Mouse (Mus musculus) stomach, postnatal 0 days (tissue): ENCODE data around the gene Fam193a. TPM values are rescaled to one million over a fixed set of nuclear protein-coding genes. Genes with fewer than 3 reads are reported as not detected.

ENCODE experiments used
- ATAC-seq: fragments of 200-750 bp; cut with Nextera tagmentation; 2 replicates; pipeline ENCODE4 v1.8.0; 2017; ENCODE audit not compliant: low FRiP score, low TSS enrichment
- DNase-seq: peaks from one replicate; pipeline ENCODE4 v3.0.0-alpha.2; 2016; ENCODE audit warnings: low spot score
- H3K27ac ChIP-seq: fragments of 300-500 bp; sonication (generic); replicated peaks from 2 replicates; pipeline ENCODE4 v1.5.1; 2014; ENCODE audit warnings: mild to moderate bottlenecking, control low read depth
- H3K27me3 ChIP-seq: fragments of 300-500 bp; sonication (generic); 2 replicates; pipeline ENCODE4 v1.6.1; 2014; ENCODE audit warnings: low read length; ENCODE audit not compliant: control insufficient read depth, insufficient read depth
- H3K36me3 ChIP-seq: fragments of 300-500 bp; sonication (generic); 2 replicates; pipeline ENCODE4 v1.6.1; 2014; ENCODE audit warnings: low read length, mixed read lengths; ENCODE audit not compliant: control insufficient read depth, insufficient read depth
- H3K4me1 ChIP-seq: fragments of 300-500 bp; sonication (generic); replicated peaks from 2 replicates; pipeline ENCODE4 v1.6.1; 2014; ENCODE audit warnings: antibody characterized with exemption; ENCODE audit not compliant: control insufficient read depth, insufficient read depth
- H3K4me2 ChIP-seq: fragments of 300-500 bp; sonication (generic); replicated peaks from 2 replicates; pipeline ENCODE4 v1.6.1; 2014; ENCODE audit warnings: low read depth, mild to moderate bottlenecking, control low read depth, moderate library complexity
- H3K4me3 ChIP-seq: fragments of 300-500 bp; sonication (generic); 2 replicates; pipeline ENCODE4 v1.5.1; 2014; ENCODE audit warnings: low read depth, low read length, control low read depth
- H3K9ac ChIP-seq: fragments of 300-500 bp; sonication (generic); 2 replicates; pipeline ENCODE4 v1.6.1; 2014; ENCODE audit warnings: mild to moderate bottlenecking, low read length, control low read depth, mixed read lengths
- H3K9me3 ChIP-seq: fragments of 300-500 bp; sonication (generic); 2 replicates; pipeline ENCODE4 v1.6.1; 2016; ENCODE audit warnings: low read length; ENCODE audit not compliant: control insufficient read depth
- CTCF ChIP-seq: IDR thresholded peaks from 2 replicates; pipeline ENCODE4 v1.5.1; 2016; ENCODE audit warnings: antibody characterized with exemption, low read depth, mild to moderate bottlenecking, moderate library complexity
- EP300 ChIP-seq: optimal IDR thresholded peaks from 2 replicates; pipeline ENCODE3; 2016; ENCODE audit warnings: antibody characterized with exemption
- WGBS: fragments of 180-500 bp; shearing (Covaris S2); extraction: QIAGEN DNeasy Blood & Tissue Kit; methylation state at CpG from one replicate; pipeline ENCODE4 v1.1.7; 2014; 5-methylcytosine and 5-hydroxymethylcytosine counted together
- polyA plus RNA-seq: library from polyadenylated mRNA; unstranded; fragments of >200 nt; fragmentation: Nextera tagmentation; extraction: Ambion mirVana; gene quantifications from 2 replicates; pipeline ENCODE4 v1.2.1, GENCODE M21; 2015

Gene Fam193a
- polyA plus RNA-seq, 1 experiment from 2014 or later: 3.5 TPM

GRCm38 (mm10) chr5:34502821-34503220 is 133.1 kb downstream of the Fam193a start:
- DNase-seq: no peak
- no peak overlapping the region for H3K4me2 ChIP-seq
- ATAC-seq: no peak
- TF ChIP-seq EP300 (no peak), CTCF (0 out of 2 replicates have a peak, but pooled peaks have one; percentile 6)
- H3K36me3 ChIP-seq: peaks cover 16% of the 10 kb centered on the region
- no peaks in the 10 kb centered on the region for H3K27me3 ChIP-seq
- no peak overlapping the region for H3K27ac ChIP-seq
- H3K9ac ChIP-seq: no peak overlapping the region
- WGBS: 88% methylated on average over 6 of the region's 6 CpGs
- no peaks in the 10 kb centered on the region for H3K9me3 ChIP-seq
- no peaks in the 10 kb centered on the region for H3K4me1 ChIP-seq
- no peak overlapping the region for H3K4me3 ChIP-seq

DNA sequence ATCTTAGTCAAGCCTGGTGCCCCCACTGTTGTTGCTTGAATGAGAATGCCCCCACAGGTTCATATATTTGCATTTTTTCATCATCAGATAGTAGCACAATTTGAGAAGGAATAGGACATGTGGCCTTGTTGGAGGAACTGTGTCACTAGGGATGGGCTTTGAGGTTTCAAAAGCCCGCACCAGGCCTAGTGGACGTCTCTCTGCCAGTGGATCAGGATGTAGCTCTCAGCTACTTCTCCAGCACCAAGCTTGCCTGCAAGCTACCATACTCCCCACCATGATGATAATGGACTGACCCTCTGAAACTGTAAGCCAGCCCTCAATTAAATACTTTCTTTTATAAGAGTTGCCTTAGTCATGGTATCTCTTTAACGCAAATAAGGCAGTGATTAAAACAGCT is 142.8 kb downstream of the Fam193a start:
- ATAC-seq (no peak), DNase-seq (no peak)
- H3K9me3 ChIP-seq: no peaks in the 10 kb centered on the region
- H3K27ac ChIP-seq: no peak overlapping the region
- peak overlapping the region; percentile 85; the same call in 1 of the 2 replicates for H3K4me3 ChIP-seq
- H3K9ac ChIP-seq: no peak overlapping the region
- TF ChIP-seq EP300: no peak
- TF ChIP-seq CTCF: no peak
- no peaks in the 10 kb centered on the region for H3K27me3 ChIP-seq
- no peaks in the 10 kb centered on the region for H3K36me3 ChIP-seq
- WGBS: 85% methylated on average over 3 of the region's 3 CpGs
- H3K4me1 ChIP-seq: 0 out of 2 replicates have a peak, but pooled peaks cover 2% of the 10 kb centered on the region
- H3K4me2 ChIP-seq: peak overlapping the region; percentile 90

DNA sequence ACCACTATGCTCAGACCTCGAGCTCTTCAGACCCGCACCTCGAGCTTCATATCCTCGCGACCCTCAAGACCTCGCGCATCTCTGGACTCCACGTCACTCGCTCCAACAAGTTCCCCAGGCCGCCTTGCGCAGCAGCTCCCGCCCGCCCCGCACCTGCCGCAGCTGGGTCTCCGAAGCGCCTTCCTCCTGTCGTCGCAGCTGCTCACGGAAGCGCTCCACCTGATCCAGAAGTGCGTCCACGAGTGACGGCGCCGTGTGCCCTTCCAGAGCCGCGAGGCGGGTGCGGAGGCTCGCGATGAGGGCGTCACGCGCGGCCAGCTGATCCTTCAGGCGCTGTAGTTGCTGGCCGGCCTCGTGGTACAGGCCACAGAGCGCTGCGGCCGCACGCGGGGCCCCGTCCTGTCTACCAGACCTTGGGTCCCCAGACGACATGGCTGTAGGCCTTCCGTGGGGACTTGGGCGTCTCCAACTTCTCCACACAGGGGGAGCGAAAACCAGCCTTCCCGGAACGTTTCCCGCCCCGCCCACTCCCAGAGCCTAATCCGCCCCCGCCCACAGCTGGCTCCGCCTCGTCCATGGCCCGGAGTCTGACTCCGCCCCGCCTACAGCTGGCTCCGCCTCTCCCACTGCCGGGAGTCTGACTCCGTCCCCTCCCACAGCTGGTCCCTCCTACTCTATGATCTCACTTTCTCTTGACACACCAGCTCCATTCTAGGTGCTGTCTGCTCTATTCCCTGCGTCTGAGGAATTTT is 143.9 kb downstream of the Fam193a start, which contains the start of gene Tnip2:
Gene Tnip2 (minus strand): TSS at position 526 of the 752 bp plus-strand sequence.
- H3K4me1 ChIP-seq: 0 out of 2 replicates have a peak, but pooled peaks cover 2% of the 10 kb centered on the region
- H3K4me3 ChIP-seq: peak within 1 kb of the TSS; percentile 85
- DNase-seq (peak; percentile 99), ATAC-seq (peak; percentile 98)
- under 1% methylated on average over 64 of the region's 64 CpGs for WGBS
- H3K4me2 ChIP-seq: peak within 1 kb of the TSS; percentile 90
- peak within 1 kb of the TSS; percentile 85 for H3K27ac ChIP-seq
- TF ChIP-seq EP300: no peak
- peak within 1 kb of the TSS; percentile 91 for H3K9ac ChIP-seq
- no peaks in the 10 kb centered on the region for H3K36me3 ChIP-seq
- no peaks in the 10 kb centered on the region for H3K27me3 ChIP-seq
- no peaks in the 10 kb centered on the region for H3K9me3 ChIP-seq

DNA sequence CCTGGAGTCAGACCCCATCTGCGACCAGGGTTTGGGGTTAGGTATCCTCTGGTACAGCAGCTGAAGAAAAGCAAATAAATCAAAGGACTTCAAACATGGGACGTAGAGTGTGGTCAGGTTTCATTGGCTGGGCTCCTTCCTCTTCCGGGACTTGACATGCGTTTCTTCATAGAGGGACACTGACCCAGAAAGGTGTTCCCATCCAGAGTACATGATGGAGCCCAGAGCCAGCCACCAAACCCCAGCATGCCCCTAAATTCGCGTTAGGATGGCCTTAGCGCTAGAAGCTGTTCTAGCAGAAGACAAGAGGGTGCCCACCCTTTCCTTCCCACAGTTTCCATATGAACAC is 144.5 kb downstream of the Fam193a start:
- Histone ChIP-seq H3K4me1 (0 out of 2 replicates have a peak, but pooled peaks cover 2% of the 10 kb centered on the region), H3K4me3 (peak overlapping the region; percentile 85), H3K9ac (peak overlapping the region; percentile 28), H3K27me3 (no peaks in the 10 kb centered on the region), H3K9me3 (no peaks in the 10 kb centered on the region), H3K27ac (no peak overlapping the region), H3K36me3 (no peaks in the 10 kb centered on the region), H3K4me2 (peak overlapping the region; percentile 90)
- TF ChIP-seq CTCF: no peak
- no peak for TF ChIP-seq EP300
- 8% methylated on average over 7 of the region's 7 CpGs for WGBS
- no peak for DNase-seq
- ATAC-seq: peak; percentile 67; the same call in 1 of the 2 replicates

DNA sequence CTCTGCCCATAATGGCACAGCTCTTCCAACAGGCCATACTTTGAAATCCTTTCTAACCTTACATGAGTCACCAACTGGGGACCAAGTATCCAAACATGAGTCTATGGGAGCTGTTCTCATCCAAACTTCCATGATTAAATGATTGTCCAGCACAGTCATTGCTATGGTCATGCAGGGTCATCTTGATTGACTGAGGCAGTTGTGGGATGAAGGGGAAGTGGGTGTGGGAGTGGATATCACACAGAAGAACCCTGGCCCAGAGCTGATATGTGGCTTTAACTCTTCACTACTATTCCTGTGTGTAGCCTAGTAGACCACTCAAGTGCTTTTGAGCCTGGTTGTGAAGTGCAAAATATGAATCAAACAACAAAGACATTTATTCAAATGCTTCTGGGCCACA is 145.4 kb downstream of the Fam193a start:
- Histone ChIP-seq H3K4me2 (no peak overlapping the region), H3K27me3 (no peaks in the 10 kb centered on the region), H3K4me3 (no peak overlapping the region), H3K4me1 (0 out of 2 replicates have a peak, but pooled peaks cover 2% of the 10 kb centered on the region), H3K9ac (no peak overlapping the region), H3K36me3 (no peaks in the 10 kb centered on the region), H3K27ac (no peak overlapping the region), H3K9me3 (no peaks in the 10 kb centered on the region)
- TF ChIP-seq EP300 (no peak), CTCF (no peak)
- ATAC-seq (no peak), DNase-seq (no peak)

DNA sequence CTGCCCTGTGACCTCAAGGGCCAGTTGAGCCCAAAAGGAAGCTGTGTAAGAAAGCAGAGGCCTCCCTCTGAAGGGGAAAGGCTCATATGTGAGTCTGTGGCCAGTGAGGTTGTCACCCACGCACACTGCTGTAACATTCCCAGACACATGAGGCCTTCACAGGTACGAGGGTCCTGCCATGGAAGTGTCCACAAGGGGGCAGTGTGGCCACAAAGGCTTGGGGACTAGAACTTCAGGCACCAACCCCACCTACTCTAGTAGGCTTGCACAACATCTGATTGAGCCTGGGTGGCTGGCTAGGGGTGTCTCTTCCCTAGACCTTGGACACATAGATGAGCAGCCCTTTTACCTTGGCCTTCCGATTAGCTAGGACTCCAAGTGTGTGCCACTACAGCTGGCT is 148.2 kb downstream of the Fam193a start:
- H3K27me3 ChIP-seq: no peaks in the 10 kb centered on the region
- 24% methylated on average over 3 of the region's 3 CpGs for WGBS
- no peak overlapping the region for H3K4me2 ChIP-seq
- no peaks in the 10 kb centered on the region for H3K36me3 ChIP-seq
- H3K9me3 ChIP-seq: no peaks in the 10 kb centered on the region
- no peak for ATAC-seq
- no peak overlapping the region for H3K9ac ChIP-seq
- no peak overlapping the region for H3K4me3 ChIP-seq
- peak; percentile 84 for DNase-seq
- H3K27ac ChIP-seq: no peak overlapping the region
- TF ChIP-seq CTCF: peak; percentile 93
- TF ChIP-seq EP300: no peak
- H3K4me1 ChIP-seq: 0 out of 2 replicates have a peak, but pooled peaks cover 2% of the 10 kb centered on the region
